Mouse (Mus musculus) forebrain, embryonic 15.5 days (tissue): ENCODE data around the gene Bmp8a. TPM values are rescaled to one million over a fixed set of nuclear protein-coding genes. Genes with fewer than 3 reads are reported as not detected.

Experiments
- ATAC-seq: fragments of 200-750 bp; cut with Nextera tagmentation; replicated peaks from 2 replicates; pipeline ENCODE4 v1.8.0; 2017; ENCODE audit warnings: mild to moderate bottlenecking, moderate TSS enrichment, moderate library complexity
- H3K27ac ChIP-seq: fragments of 300-500 bp; sonication (generic); replicated peaks from 2 replicates; pipeline ENCODE4 v1.5.1; 2015; ENCODE audit warnings: mild to moderate bottlenecking, inconsistent platforms
- H3K27me3 ChIP-seq: fragments of 300-500 bp; sonication (generic); 2 replicates; pipeline ENCODE4 v1.6.1; 2015; ENCODE audit warnings: inconsistent platforms
- H3K36me3 ChIP-seq: fragments of 300-500 bp; sonication (generic); 2 replicates; pipeline ENCODE4 v1.6.1; 2015; ENCODE audit warnings: mild to moderate bottlenecking, inconsistent platforms
- H3K4me1 ChIP-seq: fragments of 300-500 bp; sonication (generic); 2 replicates; pipeline ENCODE4 v1.6.1; 2015; ENCODE audit warnings: inconsistent platforms
- H3K4me2 ChIP-seq: fragments of 300-500 bp; sonication (generic); replicated peaks from 2 replicates; pipeline ENCODE4 v1.6.1; 2015; ENCODE audit warnings: mild to moderate bottlenecking, inconsistent platforms
- H3K4me3 ChIP-seq: fragments of 300-500 bp; sonication (generic); 2 replicates; pipeline ENCODE4 v1.5.1; 2015; ENCODE audit warnings: mild to moderate bottlenecking, inconsistent platforms
- H3K9ac ChIP-seq: fragments of 300-500 bp; sonication (generic); replicated peaks from 2 replicates; pipeline ENCODE4 v1.6.1; 2015; ENCODE audit warnings: mild to moderate bottlenecking, inconsistent platforms
- H3K9me3 ChIP-seq: fragments of 300-500 bp; sonication (generic); 2 replicates; pipeline ENCODE4 v1.6.1; 2016; ENCODE audit warnings: inconsistent platforms
- WGBS: fragments of 180-500 bp; shearing (Covaris S2); methylation state at CpG from one replicate; pipeline ENCODE4 v1.1.7; 2015; ENCODE audit warnings: mixed read lengths; 5-methylcytosine and 5-hydroxymethylcytosine counted together
- polyA plus RNA-seq: library from polyadenylated mRNA; unstranded; fragments of >200 nt; fragmentation: Nextera tagmentation; extraction: Ambion mirVana; gene quantifications from 2 replicates; pipeline ENCODE4 v1.2.1, GENCODE M21; 2015

Gene Bmp8a
- 0.09 and 0.13 TPM in 2 replicates for polyA plus RNA-seq

GRCm38 (mm10) chr4:123342642-123343470 is at the start of gene Bmp8a:
Bmp8a (minus strand) TSS chr4:123343252.
- peak within 1 kb of the TSS; percentile 57 for H3K4me3 ChIP-seq
- under 1% methylated on average over 65 of the region's 65 CpGs for WGBS
- no peaks in the 10 kb centered on the region for H3K9me3 ChIP-seq
- peak; percentile 89 for ATAC-seq
- H3K4me2 ChIP-seq, result peak within 1 kb of the TSS; percentile 91
- H3K36me3 ChIP-seq, result no peaks in the 10 kb centered on the region
- H3K4me1 ChIP-seq, result peaks cover 14% of the 10 kb centered on the region
- no peak within 1 kb of the TSS for H3K27ac ChIP-seq
- H3K9ac ChIP-seq, result peak within 1 kb of the TSS; percentile 24; the same call in 1 of the 2 replicates
- peaks cover 43% of the 10 kb centered on the region for H3K27me3 ChIP-seq

DNA sequence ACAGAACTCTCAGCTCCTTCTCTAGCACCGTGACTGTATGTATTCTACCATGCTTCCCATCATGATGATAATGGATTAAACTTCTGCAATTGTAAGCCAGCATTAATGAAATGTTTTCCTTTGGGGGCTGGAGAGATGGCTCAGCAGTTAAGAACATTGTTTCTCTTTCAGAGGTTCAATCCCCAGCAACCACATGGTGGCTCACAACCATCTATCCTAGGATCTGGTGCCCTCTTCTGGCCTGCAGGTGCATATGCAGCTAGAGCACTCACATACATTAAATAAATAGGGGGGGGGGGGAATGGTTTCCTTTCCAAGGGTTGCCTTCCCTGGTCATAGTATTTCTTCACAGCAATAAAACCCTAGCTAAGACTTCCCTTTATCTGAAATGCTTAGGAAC is 49.1 kb upstream of the Bmp8a start:
- no peak for ATAC-seq
- H3K27ac ChIP-seq, result no peak overlapping the region
- H3K9ac ChIP-seq, result no peak overlapping the region
- no peaks in the 10 kb centered on the region for H3K4me1 ChIP-seq
- 100% methylated on average over 1 of the region's 1 CpGs for WGBS
- no peaks in the 10 kb centered on the region for H3K9me3 ChIP-seq
- no peak overlapping the region for H3K4me3 ChIP-seq
- H3K4me2 ChIP-seq, result no peak overlapping the region
- peaks cover 87% of the 10 kb centered on the region for H3K36me3 ChIP-seq
- no peaks in the 10 kb centered on the region for H3K27me3 ChIP-seq

DNA sequence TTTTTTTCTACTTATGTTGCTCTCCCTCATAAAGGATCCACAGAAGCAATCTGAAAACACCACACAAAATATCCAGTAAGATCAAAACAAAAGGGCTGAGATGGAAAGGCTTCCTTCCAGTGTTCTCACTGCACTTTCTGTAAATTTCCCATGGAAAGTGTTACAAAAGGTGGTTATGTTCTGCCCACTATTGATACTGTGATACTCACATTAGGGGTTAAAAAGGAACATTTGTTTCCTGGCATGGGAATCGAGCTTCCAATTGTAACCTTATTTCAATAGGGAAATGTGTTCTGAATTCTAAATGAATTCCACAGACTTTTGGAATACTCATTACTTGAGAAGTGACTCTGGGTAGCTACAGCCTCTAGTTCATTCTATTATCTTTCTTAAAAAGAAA is 42.0 kb upstream of the Bmp8a start:
- ATAC-seq, result no peak
- Histone ChIP-seq H3K4me3 (no peak overlapping the region), H3K9ac (no peak overlapping the region), H3K27ac (no peak overlapping the region), H3K36me3 (peaks cover 88% of the 10 kb centered on the region), H3K9me3 (no peaks in the 10 kb centered on the region), H3K4me1 (no peaks in the 10 kb centered on the region), H3K4me2 (no peak overlapping the region), H3K27me3 (no peaks in the 10 kb centered on the region)
- 11% methylated on average over 1 of the region's 1 CpGs for WGBS

DNA sequence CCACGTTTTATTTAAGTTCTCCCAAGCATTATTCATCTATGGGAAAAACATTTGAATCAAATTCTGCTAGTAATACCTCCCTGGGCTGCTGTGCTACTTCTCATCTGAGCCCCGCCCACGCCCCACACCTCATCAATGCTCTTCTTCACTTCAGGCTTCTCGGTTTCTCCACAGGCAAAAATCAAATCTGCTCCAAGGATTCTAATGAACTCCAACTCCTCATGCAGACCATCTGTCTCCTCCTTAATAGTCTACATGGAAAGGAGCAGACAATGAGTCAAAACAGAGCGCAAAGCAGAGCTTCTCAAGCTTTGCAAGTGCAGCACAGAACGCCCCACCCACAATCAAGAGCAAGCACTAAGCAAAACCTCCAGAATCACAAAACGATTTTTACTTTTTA is 40.1 kb upstream of the Bmp8a start:
- no peak overlapping the region for H3K4me2 ChIP-seq
- H3K36me3 ChIP-seq, result peaks cover 87% of the 10 kb centered on the region
- no peak overlapping the region for H3K4me3 ChIP-seq
- 89% methylated on average over 7 of the region's 7 CpGs for WGBS
- no peak overlapping the region for H3K9ac ChIP-seq
- no peaks in the 10 kb centered on the region for H3K27me3 ChIP-seq
- H3K27ac ChIP-seq, result no peak overlapping the region
- ATAC-seq, result no peak
- no peaks in the 10 kb centered on the region for H3K4me1 ChIP-seq
- H3K9me3 ChIP-seq, result no peaks in the 10 kb centered on the region

DNA sequence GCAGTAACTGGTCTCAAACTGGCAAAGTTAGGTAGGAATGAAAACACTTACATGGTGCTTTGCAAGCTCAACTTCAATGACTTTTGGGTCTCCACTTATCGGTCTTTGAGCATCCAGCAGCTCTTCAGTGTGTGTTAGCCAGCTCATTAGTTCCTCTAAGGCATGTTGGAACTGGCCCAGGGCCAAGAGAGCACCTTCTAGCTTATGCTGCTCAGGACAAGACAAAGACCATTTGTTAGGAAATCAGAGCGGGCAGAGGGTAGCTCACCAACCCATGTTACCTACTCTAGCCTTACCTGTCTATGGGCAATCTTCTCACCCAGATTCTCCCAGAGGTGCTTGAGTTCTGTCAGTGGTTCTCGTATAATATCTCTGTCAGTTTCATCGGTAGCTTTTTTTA is 39.0 kb upstream of the Bmp8a start:
- no peak for ATAC-seq
- 82% methylated on average over 4 of the region's 4 CpGs for WGBS

GRCm38 (mm10) chr4:123381598-123381997 is 38.5 kb upstream of the Bmp8a start:
- H3K4me3 ChIP-seq, result no peak overlapping the region
- no peaks in the 10 kb centered on the region for H3K27me3 ChIP-seq
- H3K4me1 ChIP-seq, result no peaks in the 10 kb centered on the region
- peaks cover 87% of the 10 kb centered on the region for H3K36me3 ChIP-seq
- WGBS, result 94% methylated on average over 11 of the region's 11 CpGs
- no peaks in the 10 kb centered on the region for H3K9me3 ChIP-seq
- no peak overlapping the region for H3K27ac ChIP-seq
- no peak for ATAC-seq
- no peak overlapping the region for H3K9ac ChIP-seq
- H3K4me2 ChIP-seq, result no peak overlapping the region

More for the DNA sequence above, 39.0 kb upstream of the Bmp8a start:
- Histone ChIP-seq H3K4me2 (no peak overlapping the region), H3K4me1 (no peaks in the 10 kb centered on the region), H3K9ac (no peak overlapping the region), H3K27me3 (no peaks in the 10 kb centered on the region), H3K27ac (no peak overlapping the region), H3K9me3 (no peaks in the 10 kb centered on the region), H3K4me3 (no peak overlapping the region), H3K36me3 (peaks cover 87% of the 10 kb centered on the region)

DNA sequence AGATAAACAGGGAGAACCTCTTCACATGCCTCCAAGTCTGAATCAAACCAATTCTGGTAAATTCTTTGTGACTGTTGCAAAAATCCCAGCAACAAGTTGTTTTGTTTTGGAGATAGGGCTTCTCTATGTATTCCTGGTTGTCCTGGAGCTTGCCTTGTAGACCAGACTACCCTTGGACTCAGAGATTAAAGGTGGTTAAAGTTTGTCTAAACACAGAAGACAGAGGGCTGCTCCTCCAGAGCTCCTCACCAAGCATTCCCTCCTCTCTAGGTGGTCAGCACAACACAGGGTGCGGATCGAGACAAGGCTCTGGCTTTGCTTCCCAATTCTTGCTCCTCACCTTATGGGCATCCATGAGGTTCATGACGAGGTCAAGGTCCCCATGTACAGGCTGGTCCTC is 33.0 kb upstream of the Bmp8a start:
- Histone ChIP-seq H3K36me3 (peaks cover 90% of the 10 kb centered on the region), H3K4me2 (no peak overlapping the region), H3K27me3 (no peaks in the 10 kb centered on the region), H3K27ac (no peak overlapping the region), H3K4me3 (no peak overlapping the region), H3K9ac (no peak overlapping the region), H3K4me1 (no peaks in the 10 kb centered on the region), H3K9me3 (no peaks in the 10 kb centered on the region)
- ATAC-seq, result no peak
- WGBS, result 97% methylated on average over 3 of the region's 3 CpGs

DNA sequence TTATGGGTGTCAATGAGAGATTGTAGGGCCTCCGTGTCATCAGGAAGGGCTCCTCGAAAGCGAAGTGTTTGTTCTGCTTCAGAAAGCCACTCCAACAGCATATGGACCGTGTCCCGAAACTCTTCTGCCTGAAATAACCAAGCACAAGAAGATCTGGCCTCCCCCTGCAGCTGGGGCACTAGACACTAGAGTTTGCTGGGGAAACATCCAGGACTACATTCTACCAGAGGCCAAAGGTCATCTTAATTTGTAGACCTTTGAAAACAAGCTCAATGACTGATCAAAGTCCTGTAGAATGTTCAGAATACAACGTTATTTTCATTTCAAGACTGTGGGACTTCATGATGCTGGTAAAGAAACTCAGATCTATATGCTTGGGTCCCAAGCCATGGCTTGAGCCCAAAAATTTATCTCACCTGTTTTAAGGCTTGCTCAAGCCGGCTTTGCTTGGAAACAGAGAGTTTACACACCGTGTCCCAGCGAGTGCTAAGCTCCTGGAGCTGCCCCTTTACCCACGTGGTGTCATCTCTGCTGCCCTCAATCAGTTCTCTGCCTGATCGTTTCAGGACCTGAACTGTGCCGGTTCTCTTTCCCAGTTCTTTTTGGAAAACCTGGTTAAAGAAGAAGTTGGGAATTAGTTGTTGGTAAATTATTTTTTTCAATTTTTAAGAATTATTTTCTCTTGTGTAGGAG is 31.4 kb upstream of the Bmp8a start:
- no peak overlapping the region for H3K4me2 ChIP-seq
- ATAC-seq, result no peak
- no peak overlapping the region for H3K9ac ChIP-seq
- peaks cover 94% of the 10 kb centered on the region for H3K36me3 ChIP-seq
- H3K27me3 ChIP-seq, result no peaks in the 10 kb centered on the region
- WGBS, result 95% methylated on average over 12 of the region's 12 CpGs
- H3K4me1 ChIP-seq, result no peaks in the 10 kb centered on the region
- no peak overlapping the region for H3K27ac ChIP-seq
- H3K9me3 ChIP-seq, result no peaks in the 10 kb centered on the region
- H3K4me3 ChIP-seq, result no peak overlapping the region

DNA sequence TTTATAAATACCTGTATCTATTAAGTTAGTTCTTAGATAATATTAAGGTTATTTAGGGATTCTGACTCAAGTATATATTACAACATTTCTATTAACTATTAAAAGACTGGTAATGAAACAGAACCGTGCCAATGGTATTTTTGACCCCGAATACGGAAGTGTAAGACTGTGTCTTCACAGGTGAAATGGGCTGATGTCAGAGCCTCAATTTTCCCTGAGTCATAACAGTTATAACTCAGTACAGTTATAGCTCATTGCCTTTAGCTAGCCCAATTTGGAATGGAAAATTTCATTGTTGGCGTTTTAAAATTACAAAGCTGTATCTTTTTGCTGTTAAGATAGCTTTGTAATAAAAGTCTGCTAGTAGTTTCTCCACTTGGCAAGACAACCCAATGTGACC is 20.5 kb upstream of the Bmp8a start:
- H3K36me3 ChIP-seq, result peaks cover 89% of the 10 kb centered on the region
- H3K27ac ChIP-seq, result no peak overlapping the region
- no peaks in the 10 kb centered on the region for H3K4me1 ChIP-seq
- no peaks in the 10 kb centered on the region for H3K9me3 ChIP-seq
- H3K4me2 ChIP-seq, result no peak overlapping the region
- H3K4me3 ChIP-seq, result no peak overlapping the region
- H3K9ac ChIP-seq, result no peak overlapping the region
- H3K27me3 ChIP-seq, result no peaks in the 10 kb centered on the region
- WGBS, result 94% methylated on average over 4 of the region's 4 CpGs
- ATAC-seq, result no peak

GRCm38 (mm10) chr4:123360771-123361170 is 17.7 kb upstream of the Bmp8a start:
- Histone ChIP-seq H3K36me3 (peaks cover 83% of the 10 kb centered on the region), H3K4me3 (no peak overlapping the region), H3K4me1 (no peaks in the 10 kb centered on the region), H3K4me2 (no peak overlapping the region), H3K27me3 (no peaks in the 10 kb centered on the region), H3K9me3 (no peaks in the 10 kb centered on the region), H3K27ac (no peak overlapping the region), H3K9ac (no peak overlapping the region)
- WGBS, result 95% methylated on average over 12 of the region's 12 CpGs
- ATAC-seq, result no peak

- WGBS, result 94% methylated on average over 7 of the region's 7 CpGs
- no peaks in the 10 kb centered on the region for H3K9me3 ChIP-seq
- no peak for ATAC-seq
- H3K4me2 ChIP-seq, result no peak overlapping the region
- no peak overlapping the region for H3K9ac ChIP-seq
- no peak overlapping the region for H3K27ac ChIP-seq
- no peaks in the 10 kb centered on the region for H3K27me3 ChIP-seq
- no peaks in the 10 kb centered on the region for H3K4me1 ChIP-seq
- H3K4me3 ChIP-seq, result no peak overlapping the region
- H3K36me3 ChIP-seq, result peaks cover 85% of the 10 kb centered on the region
Measured at GRCm38 (mm10) chr4:123358613-123359012, 15.6 kb upstream of the Bmp8a start.

- Histone ChIP-seq H3K27me3 (no peaks in the 10 kb centered on the region), H3K9me3 (no peaks in the 10 kb centered on the region), H3K9ac (no peak overlapping the region), H3K36me3 (peaks cover 82% of the 10 kb centered on the region), H3K4me2 (no peak overlapping the region), H3K4me3 (no peak overlapping the region), H3K4me1 (no peaks in the 10 kb centered on the region), H3K27ac (no peak overlapping the region)
- ATAC-seq, result no peak
- 93% methylated on average over 8 of the region's 8 CpGs for WGBS
Measured at GRCm38 (mm10) chr4:123355941-123356340, 12.9 kb upstream of the Bmp8a start.
